Mouse (Mus musculus): ENCODE data around the gene Dpy19l1. TPM values are rescaled to one million over a fixed set of nuclear protein-coding genes. Genes with fewer than 3 reads are reported as not detected.

Gene Dpy19l1
- 13.3 and 15.3 TPM in 2 replicates for polyA plus RNA-seq (2012; rRNA removed)

DNA sequence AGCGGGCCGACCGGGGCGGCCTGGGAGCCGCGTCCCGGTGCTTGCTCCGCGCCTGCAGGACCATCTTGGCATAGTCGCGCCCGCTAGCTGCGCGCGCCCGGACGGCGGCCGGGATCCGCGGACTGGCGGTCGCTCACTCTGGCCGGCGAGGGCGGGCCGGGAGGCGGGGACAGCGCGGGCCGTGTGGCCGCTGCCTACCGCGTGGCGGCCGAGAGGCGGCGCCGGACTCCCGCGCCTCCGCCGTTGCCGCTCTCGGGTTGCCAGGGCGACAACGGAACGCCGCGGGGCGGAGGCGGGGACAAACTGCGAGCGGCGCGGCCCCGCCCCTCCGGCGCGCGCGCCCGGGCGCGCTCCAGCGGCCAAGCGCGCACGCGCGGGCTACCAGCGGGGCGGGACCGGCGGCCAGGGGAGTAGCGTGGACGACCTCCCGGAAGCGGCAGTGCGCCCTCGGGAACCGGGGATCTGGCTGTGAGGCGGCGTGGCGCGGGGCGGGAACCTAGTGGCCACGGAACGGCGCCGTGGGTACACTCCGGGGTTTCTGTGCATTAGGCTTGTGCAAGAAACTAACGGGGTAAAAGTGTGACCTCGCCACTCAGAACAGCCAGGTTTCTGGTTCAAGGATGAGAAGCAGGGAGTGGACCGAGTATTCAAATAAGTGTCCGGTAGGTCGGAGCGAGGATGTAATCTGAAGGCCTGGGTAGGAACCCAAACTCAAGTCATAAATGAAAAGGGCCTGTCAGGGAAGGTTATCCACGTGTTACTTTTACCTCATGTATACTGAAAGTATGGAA, at the start of gene Dpy19l1:
Dpy19l1 (minus strand) TSS at position 74 of the 791 bp plus-strand sequence.

Other genes starting within 250 kb of the Dpy19l1 start
- not detected in 2 replicates for gene Cypt4, start 122.1 kb upstream of the Dpy19l1 start, polyA plus RNA-seq (2012; rRNA removed)
- 0.08 TPM in 1 of 2 replicates, not detected in the other for gene Dpy19l2, start 193.2 kb upstream of the Dpy19l1 start, polyA plus RNA-seq (2012; rRNA removed)